Mouse (Mus musculus) stomach, embryonic 15.5 days (tissue): ENCODE results near the gene Epn2. TPM values are rescaled to one million over a fixed set of nuclear protein-coding genes. Genes with fewer than 3 reads are reported as not detected.

Experiments used
- ATAC-seq: fragments of 200-750 bp; cut with Nextera tagmentation; 2 replicates; pipeline ENCODE4 v1.8.0; 2017; ENCODE audit warnings: low read depth, moderate number of reproducible peaks, moderate TSS enrichment; ENCODE audit not compliant: insufficient read depth, low FRiP score
- H3K27ac ChIP-seq: fragments of 300-500 bp; sonication (generic); 2 replicates; pipeline ENCODE4 v1.5.1; 2015; ENCODE audit warnings: mild to moderate bottlenecking, inconsistent platforms
- H3K27me3 ChIP-seq: fragments of 300-500 bp; sonication (generic); replicated peaks from 2 replicates; pipeline ENCODE4 v1.6.1; 2015; ENCODE audit warnings: inconsistent platforms
- H3K36me3 ChIP-seq: fragments of 300-500 bp; sonication (generic); 2 replicates; pipeline ENCODE4 v1.6.1; 2015; ENCODE audit warnings: inconsistent platforms
- H3K4me1 ChIP-seq: fragments of 300-500 bp; sonication (generic); 2 replicates; pipeline ENCODE4 v1.6.1; 2015; ENCODE audit warnings: inconsistent platforms
- H3K4me2 ChIP-seq: fragments of 300-500 bp; sonication (generic); 2 replicates; pipeline ENCODE4 v1.6.1; 2015; ENCODE audit warnings: mild to moderate bottlenecking, inconsistent platforms
- H3K4me3 ChIP-seq: fragments of 300-500 bp; sonication (generic); replicated peaks from 2 replicates; pipeline ENCODE4 v1.5.1; 2015; ENCODE audit warnings: inconsistent platforms
- H3K9ac ChIP-seq: fragments of 300-500 bp; sonication (generic); 2 replicates; pipeline ENCODE4 v1.6.1; 2015; ENCODE audit warnings: inconsistent platforms
- H3K9me3 ChIP-seq: fragments of 300-500 bp; sonication (generic); 2 replicates; pipeline ENCODE4 v1.6.1; 2016; ENCODE audit warnings: inconsistent platforms
- WGBS: fragments of 180-500 bp; shearing (Covaris S2); methylation state at CpG from one replicate; pipeline ENCODE4 v1.1.7; 2015; 5-methylcytosine and 5-hydroxymethylcytosine counted together
- polyA plus RNA-seq: library from polyadenylated mRNA; unstranded; fragments of >200 nt; fragmentation: Nextera tagmentation; extraction: Ambion mirVana; gene quantifications from 2 replicates; pipeline ENCODE4 v1.2.1, GENCODE M21; 2015

The Epn2 gene
- polyA plus RNA-seq, 1 experiment from 2014 or later = 22.5 TPM

GRCm38 (mm10) chr11:61615686-61616522 lies 36.4 kb upstream of the Epn2 start:
- peak overlapping the region; percentile 49 for H3K4me2 ChIP-seq
- H3K9ac ChIP-seq = no peak overlapping the region
- no peaks in the 10 kb centered on the region for H3K27me3 ChIP-seq
- WGBS = 16% methylated on average over 21 of the region's 22 CpGs
- no peaks in the 10 kb centered on the region for H3K36me3 ChIP-seq
- H3K9me3 ChIP-seq = no peaks in the 10 kb centered on the region
- H3K4me3 ChIP-seq = 0 out of 2 replicates have a peak overlapping the region, but pooled peaks have one; percentile 11
- H3K27ac ChIP-seq = peak overlapping the region; percentile 31; the same call in 1 of the 2 replicates
- H3K4me1 ChIP-seq = peaks cover 15% of the 10 kb centered on the region
- no peak for ATAC-seq

GRCm38 (mm10) chr11:61614401-61614800 lies 34.9 kb upstream of the Epn2 start:
- no peak for ATAC-seq
- Histone ChIP-seq H3K4me2 (no peak overlapping the region), H3K9me3 (no peaks in the 10 kb centered on the region), H3K4me1 (peaks cover 12% of the 10 kb centered on the region), H3K36me3 (no peaks in the 10 kb centered on the region), H3K9ac (no peak overlapping the region), H3K27me3 (no peaks in the 10 kb centered on the region), H3K4me3 (no peak overlapping the region), H3K27ac (no peak overlapping the region)
- WGBS = 52% methylated on average over 5 of the region's 5 CpGs

- Histone ChIP-seq H3K4me3 (no peak overlapping the region), H3K9ac (no peak overlapping the region), H3K4me2 (no peak overlapping the region), H3K27ac (no peak overlapping the region), H3K36me3 (no peaks in the 10 kb centered on the region), H3K27me3 (no peaks in the 10 kb centered on the region), H3K4me1 (peaks cover 12% of the 10 kb centered on the region), H3K9me3 (no peaks in the 10 kb centered on the region)
- ATAC-seq = no peak
- 43% methylated on average over 4 of the region's 4 CpGs for WGBS
Measured at GRCm38 (mm10) chr11:61612116-61612635, 32.7 kb upstream of the Epn2 start.

- Histone ChIP-seq H3K36me3 (no peaks in the 10 kb centered on the region), H3K27ac (no peak overlapping the region), H3K27me3 (no peaks in the 10 kb centered on the region), H3K9ac (no peak overlapping the region), H3K4me3 (no peak overlapping the region), H3K9me3 (no peaks in the 10 kb centered on the region), H3K4me2 (no peak overlapping the region), H3K4me1 (peaks cover 6% of the 10 kb centered on the region; the same call in 1 of the 2 replicates)
- WGBS = 86% methylated on average over 3 of the region's 3 CpGs
- ATAC-seq = no peak
Measured at GRCm38 (mm10) chr11:61611197-61611596, 31.7 kb upstream of the Epn2 start.

DNA sequence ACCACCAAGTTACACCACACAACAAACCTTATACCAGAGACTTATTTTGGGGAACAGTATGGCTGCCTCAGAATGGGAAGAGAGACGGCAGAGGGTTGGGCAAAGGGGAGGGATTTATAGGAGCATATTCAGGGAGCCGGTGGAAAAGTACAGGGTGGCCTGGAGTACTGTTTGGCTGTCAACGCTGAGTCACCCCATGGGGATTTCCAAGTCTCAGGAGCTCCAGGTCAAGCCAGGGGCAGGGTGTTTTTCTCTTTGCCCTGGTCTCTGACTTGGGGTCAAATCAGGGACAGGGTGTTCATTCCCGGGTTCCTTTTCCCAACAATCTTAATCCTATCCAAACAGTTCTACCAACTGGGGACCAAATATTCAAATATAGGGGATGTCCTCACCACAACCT lies 28.6 kb upstream of the Epn2 start:
- Histone ChIP-seq H3K9ac (no peak overlapping the region), H3K27me3 (no peaks in the 10 kb centered on the region), H3K4me3 (no peak overlapping the region), H3K9me3 (no peaks in the 10 kb centered on the region), H3K4me1 (no peaks in the 10 kb centered on the region), H3K4me2 (no peak overlapping the region), H3K27ac (no peak overlapping the region), H3K36me3 (no peaks in the 10 kb centered on the region)
- WGBS = 72% methylated on average over 4 of the region's 4 CpGs
- no peak for ATAC-seq

GRCm38 (mm10) chr11:61602705-61603104 lies 23.2 kb upstream of the Epn2 start:
- H3K9ac ChIP-seq = no peak overlapping the region
- no peak overlapping the region for H3K4me3 ChIP-seq
- H3K27me3 ChIP-seq = no peaks in the 10 kb centered on the region
- no peak overlapping the region for H3K4me2 ChIP-seq
- no peaks in the 10 kb centered on the region for H3K9me3 ChIP-seq
- no peak overlapping the region for H3K27ac ChIP-seq
- no peak for ATAC-seq
- 86% methylated on average over 7 of the region's 7 CpGs for WGBS
- H3K4me1 ChIP-seq = no peaks in the 10 kb centered on the region
- no peaks in the 10 kb centered on the region for H3K36me3 ChIP-seq

DNA sequence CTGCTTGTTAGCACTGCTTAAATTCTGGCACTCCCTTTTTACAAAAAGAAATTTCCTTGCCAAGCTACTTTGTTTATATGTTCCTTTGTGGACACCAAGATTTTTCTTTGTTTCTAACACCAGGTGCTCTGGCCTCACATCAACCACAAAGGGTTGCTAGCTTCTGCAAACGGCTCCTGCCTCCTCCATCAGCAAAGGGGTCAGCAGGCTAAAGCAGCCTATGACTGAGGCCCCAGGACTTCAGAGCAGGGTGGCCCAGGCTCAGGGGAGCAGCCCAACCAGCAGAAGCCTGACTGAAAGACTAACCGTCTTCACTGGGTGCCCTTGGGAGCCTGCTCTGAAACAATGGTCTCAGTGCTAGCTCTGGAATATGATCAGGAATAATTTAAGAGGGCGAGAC lies 22.0 kb upstream of the Epn2 start:
- Histone ChIP-seq H3K27ac (no peak overlapping the region), H3K4me1 (no peaks in the 10 kb centered on the region), H3K9ac (no peak overlapping the region), H3K9me3 (no peaks in the 10 kb centered on the region), H3K4me2 (no peak overlapping the region), H3K27me3 (no peaks in the 10 kb centered on the region), H3K4me3 (no peak overlapping the region), H3K36me3 (no peaks in the 10 kb centered on the region)
- no peak for ATAC-seq
- 42% methylated on average over 3 of the region's 3 CpGs for WGBS

GRCm38 (mm10) chr11:61598367-61598766 lies 18.9 kb upstream of the Epn2 start:
- H3K27ac ChIP-seq = no peak overlapping the region
- H3K27me3 ChIP-seq = no peaks in the 10 kb centered on the region
- no peak overlapping the region for H3K4me3 ChIP-seq
- H3K9ac ChIP-seq = no peak overlapping the region
- H3K4me1 ChIP-seq = no peaks in the 10 kb centered on the region
- no peaks in the 10 kb centered on the region for H3K36me3 ChIP-seq
- H3K4me2 ChIP-seq = no peak overlapping the region
- H3K9me3 ChIP-seq = no peaks in the 10 kb centered on the region
- 58% methylated on average over 6 of the region's 6 CpGs for WGBS
- no peak for ATAC-seq

GRCm38 (mm10) chr11:61597471-61597870 lies 18.0 kb upstream of the Epn2 start:
- H3K36me3 ChIP-seq = no peaks in the 10 kb centered on the region
- H3K9ac ChIP-seq = no peak overlapping the region
- H3K4me1 ChIP-seq = no peaks in the 10 kb centered on the region
- H3K4me3 ChIP-seq = no peak overlapping the region
- no peaks in the 10 kb centered on the region for H3K9me3 ChIP-seq
- no peak overlapping the region for H3K27ac ChIP-seq
- 83% methylated on average over 2 of the region's 2 CpGs for WGBS
- no peak overlapping the region for H3K4me2 ChIP-seq
- no peaks in the 10 kb centered on the region for H3K27me3 ChIP-seq
- no peak for ATAC-seq

DNA sequence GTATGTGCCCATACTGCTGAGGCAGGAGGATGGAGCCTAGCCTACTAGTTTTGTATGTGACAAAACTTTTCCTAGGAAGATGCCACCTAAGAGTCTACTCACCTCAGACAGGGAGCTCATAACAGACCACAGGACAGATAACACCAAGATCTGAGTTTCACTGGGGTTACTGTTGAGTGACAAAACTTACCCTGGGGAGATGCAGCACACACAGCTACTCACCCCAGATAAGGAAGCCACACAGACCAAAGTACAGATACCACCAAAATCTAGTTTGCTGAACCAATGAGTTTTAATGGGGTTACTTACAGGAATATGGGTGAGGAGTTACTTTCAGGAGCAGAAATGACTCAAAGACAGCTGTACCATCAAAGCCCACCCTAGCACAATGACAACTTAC lies 13.6 kb upstream of the Epn2 start:
- ATAC-seq = no peak
- Histone ChIP-seq H3K27me3 (no peaks in the 10 kb centered on the region), H3K4me2 (no peak overlapping the region), H3K27ac (no peak overlapping the region), H3K9ac (no peak overlapping the region), H3K9me3 (no peaks in the 10 kb centered on the region), H3K4me1 (no peaks in the 10 kb centered on the region), H3K4me3 (no peak overlapping the region), H3K36me3 (no peaks in the 10 kb centered on the region)

DNA sequence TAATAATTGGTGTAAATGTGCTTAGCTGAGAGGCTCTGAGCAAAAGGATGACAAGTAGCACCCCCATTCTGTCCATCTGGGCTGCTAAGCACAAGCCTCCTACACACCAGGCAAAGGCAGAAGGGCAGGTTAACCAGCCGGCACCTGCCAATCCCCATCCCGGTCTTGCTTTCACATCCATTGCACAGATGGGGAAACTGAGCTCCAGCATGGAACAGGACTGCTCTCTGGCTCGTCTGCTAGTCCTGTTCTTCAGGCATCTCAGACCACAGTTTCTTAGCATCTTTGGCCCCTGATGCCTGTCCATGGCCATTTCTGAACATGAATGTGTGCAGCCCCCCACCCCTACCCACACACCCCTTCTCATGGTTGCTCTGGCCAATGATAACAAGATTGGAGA lies 12.6 kb upstream of the Epn2 start:
- ATAC-seq = no peak
- Histone ChIP-seq H3K4me2 (no peak overlapping the region), H3K27ac (no peak overlapping the region), H3K9me3 (no peaks in the 10 kb centered on the region), H3K9ac (no peak overlapping the region), H3K4me3 (no peak overlapping the region), H3K36me3 (no peaks in the 10 kb centered on the region), H3K4me1 (no peaks in the 10 kb centered on the region), H3K27me3 (no peaks in the 10 kb centered on the region)
- WGBS = 97% methylated on average over 3 of the region's 3 CpGs

- no peaks in the 10 kb centered on the region for H3K4me1 ChIP-seq
- 41% methylated on average over 7 of the region's 7 CpGs for WGBS
- H3K27me3 ChIP-seq = no peaks in the 10 kb centered on the region
- peak overlapping the region; percentile 31; the same call in 1 of the 2 replicates for H3K27ac ChIP-seq
- ATAC-seq = no peak
- no peaks in the 10 kb centered on the region for H3K36me3 ChIP-seq
- H3K4me3 ChIP-seq = no peak overlapping the region
- no peak overlapping the region for H3K9ac ChIP-seq
- H3K4me2 ChIP-seq = no peak overlapping the region
- H3K9me3 ChIP-seq = no peaks in the 10 kb centered on the region
Measured at GRCm38 (mm10) chr11:61590516-61591213, 11.2 kb upstream of the Epn2 start.
